Mouse (Mus musculus): ENCODE results near the gene Slfn8. TPM values are rescaled to one million over a fixed set of nuclear protein-coding genes. Genes with fewer than 3 reads are reported as not detected.
A peak's percentile ranks its signal among the peaks of the same experiment; 100 is the strongest.
"Not testable (repeated sequence)": the region's sequence is repeated elsewhere in the genome, so short reads cannot be mapped to it uniquely, and the experiment has no call there.

Slfn8 gene
- polyA plus RNA-seq, 1 experiment from 2014 or later: 1.0 TPM

- no peak overlapping the region for H3K27ac ChIP-seq (ENCODE audit: low read depth)
- no peak for TF ChIP-seq CTCF (IDR thresholded peaks at IDR 0.05; ENCODE audit: low read depth)
- TF ChIP-seq EP300 (IDR thresholded peaks at IDR 0.05; ENCODE audit: low read depth): no peak
- ATAC-seq (no peak), DNase-seq (no peak)
- H3K4me3 ChIP-seq (ENCODE audit: low read depth, low read length): no peak overlapping the region
- 81% methylated on average over 17 of the region's 17 CpGs for WGBS (ENCODE audit: insufficient replicate concordance)
- H3K4me1 ChIP-seq (ENCODE audit: insufficient read depth): no peaks in the 10 kb centered on the region
- H3K9ac ChIP-seq (replicated peaks): no peak overlapping the region
- 0 out of 2 replicates have a peak, but pooled peaks cover 3% of the 10 kb centered on the region for H3K36me3 ChIP-seq (replicated peaks; ENCODE audit: insufficient read depth, low read length)
- no peak overlapping the region for H3K4me2 ChIP-seq (ENCODE audit: low read depth, low read length)
- no peaks in the 10 kb centered on the region for H3K27me3 ChIP-seq (ENCODE audit: insufficient read depth, low read length)
- H3K9me3 ChIP-seq (ENCODE audit: low read length): no peaks in the 10 kb centered on the region
Observed at GRCm38 (mm10) chr11:82983193-82983592, 37.4 kb downstream of the Slfn8 start.

GRCm38 (mm10) chr11:82982409-82982808, 38.2 kb downstream of the Slfn8 start:
- H3K27ac ChIP-seq (ENCODE audit: low read depth); H3K4me2 ChIP-seq (ENCODE audit: low read depth, low read length); H3K9ac ChIP-seq (replicated peaks); ATAC-seq; H3K27me3 ChIP-seq (ENCODE audit: insufficient read depth, low read length); H3K4me1 ChIP-seq (ENCODE audit: insufficient read depth); DNase-seq; H3K9me3 ChIP-seq (ENCODE audit: low read length); H3K36me3 ChIP-seq (replicated peaks; ENCODE audit: insufficient read depth, low read length); H3K4me3 ChIP-seq (ENCODE audit: low read depth, low read length): not testable (repeated sequence)
- WGBS (ENCODE audit: insufficient replicate concordance): 87% methylated on average over 2 of the region's 2 CpGs

DNA sequence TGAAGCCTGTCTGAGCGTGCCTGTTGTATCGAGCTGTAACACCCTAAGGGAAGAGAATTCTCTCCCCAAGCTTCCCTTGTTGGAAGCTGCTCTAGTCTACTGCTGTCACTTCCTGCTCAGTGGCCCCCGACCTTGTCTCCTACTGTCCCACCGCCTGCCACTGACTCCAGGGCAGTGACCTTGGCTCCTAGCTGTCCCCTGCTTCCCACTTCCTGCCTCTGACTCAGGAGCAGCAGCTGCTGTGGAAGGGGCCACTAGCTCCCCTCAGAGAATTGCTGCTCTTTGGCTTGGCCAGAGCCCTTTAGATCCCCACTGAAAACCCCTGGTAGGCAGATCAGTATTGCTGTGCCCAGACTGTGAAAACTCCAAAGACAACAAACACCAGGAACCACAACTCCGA, 46.7 kb downstream of the Slfn8 start:
- Histone ChIP-seq H3K27ac (ENCODE audit: low read depth) (0 out of 2 replicates have a peak overlapping the region, but pooled peaks have one; percentile 12), H3K4me1 (ENCODE audit: insufficient read depth) (no peaks in the 10 kb centered on the region; the same call in 1 of the 2 replicates), H3K36me3 (replicated peaks; ENCODE audit: insufficient read depth, low read length) (no peaks in the 10 kb centered on the region), H3K27me3 (ENCODE audit: insufficient read depth, low read length) (no peaks in the 10 kb centered on the region), H3K4me2 (ENCODE audit: low read depth, low read length) (no peak overlapping the region), H3K9me3 (ENCODE audit: low read length) (no peaks in the 10 kb centered on the region), H3K9ac (replicated peaks) (no peak overlapping the region), H3K4me3 (ENCODE audit: low read depth, low read length) (no peak overlapping the region)
- TF ChIP-seq EP300 (IDR thresholded peaks at IDR 0.05; ENCODE audit: low read depth) (no peak), CTCF (IDR thresholded peaks at IDR 0.05; ENCODE audit: low read depth) (no peak)
- ATAC-seq (no peak), DNase-seq (no peak)
- 17% methylated on average over 5 of the region's 5 CpGs for WGBS (ENCODE audit: insufficient replicate concordance)

GRCm38 (mm10) chr11:82971590-82971974, 49.0 kb downstream of the Slfn8 start:
- 80% methylated on average over 11 of the region's 11 CpGs for WGBS (ENCODE audit: insufficient replicate concordance)
- no peaks in the 10 kb centered on the region; the same call in 1 of the 2 replicates for H3K4me1 ChIP-seq (ENCODE audit: insufficient read depth)
- no peaks in the 10 kb centered on the region for H3K9me3 ChIP-seq (ENCODE audit: low read length)
- no peak overlapping the region for H3K9ac ChIP-seq (replicated peaks)
- no peaks in the 10 kb centered on the region for H3K36me3 ChIP-seq (replicated peaks; ENCODE audit: insufficient read depth, low read length)
- H3K4me2 ChIP-seq (ENCODE audit: low read depth, low read length): no peak overlapping the region
- TF ChIP-seq CTCF (IDR thresholded peaks at IDR 0.05; ENCODE audit: low read depth) (no peak), EP300 (IDR thresholded peaks at IDR 0.05; ENCODE audit: low read depth) (no peak)
- no peaks in the 10 kb centered on the region for H3K27me3 ChIP-seq (ENCODE audit: insufficient read depth, low read length)
- no peak for ATAC-seq
- no peak for DNase-seq
- H3K4me3 ChIP-seq (ENCODE audit: low read depth, low read length): no peak overlapping the region
- H3K27ac ChIP-seq (ENCODE audit: low read depth): no peak overlapping the region

DNA sequence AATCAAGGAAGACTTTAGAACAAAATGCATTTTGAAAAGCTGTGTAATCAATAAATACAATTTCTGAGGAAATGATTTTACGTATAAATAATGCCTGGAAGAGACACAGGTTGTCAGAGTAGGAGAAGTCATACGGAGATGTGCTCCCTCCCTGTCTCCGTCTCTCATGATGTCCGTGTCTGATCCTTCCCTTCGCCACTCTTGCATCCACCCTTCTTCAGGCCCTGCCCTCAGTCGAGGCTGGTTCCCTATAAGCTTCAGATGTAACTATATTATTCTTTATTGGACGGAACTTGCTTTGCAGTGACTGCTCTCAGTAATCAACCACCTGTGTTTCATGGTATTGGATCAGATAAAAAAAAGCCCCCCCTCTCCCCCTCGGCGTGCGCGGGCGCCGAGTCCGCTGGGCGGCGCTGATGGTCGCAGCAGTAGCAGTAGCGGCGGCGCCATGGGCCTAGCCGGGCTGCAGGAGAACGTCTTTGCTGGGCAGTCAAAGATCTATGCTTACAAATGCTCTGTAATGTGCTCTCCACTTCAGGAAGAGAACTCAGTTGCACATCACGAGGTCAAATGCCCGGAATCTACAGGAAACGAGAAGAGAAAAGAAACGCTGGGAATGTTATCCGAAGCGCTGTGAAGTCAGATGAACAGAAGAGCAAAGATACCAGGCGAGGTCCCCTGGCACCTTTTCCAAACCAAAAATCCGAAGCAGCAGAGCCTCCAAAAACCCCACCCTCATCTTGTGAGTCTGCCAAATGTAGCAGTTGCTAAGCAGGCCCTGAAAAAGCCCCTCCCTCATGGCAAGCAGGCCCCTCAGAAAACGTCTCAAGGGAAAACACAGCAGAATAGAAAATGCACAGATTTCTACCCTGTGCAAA, 49.7 kb downstream of the Slfn8 start:
- TF ChIP-seq EP300 (IDR thresholded peaks at IDR 0.05; ENCODE audit: low read depth) (no peak), CTCF (IDR thresholded peaks at IDR 0.05; ENCODE audit: low read depth) (peak; percentile 61)
- Histone ChIP-seq H3K9me3 (ENCODE audit: low read length) (no peaks in the 10 kb centered on the region), H3K27me3 (ENCODE audit: insufficient read depth, low read length) (no peaks in the 10 kb centered on the region), H3K9ac (replicated peaks) (no peak overlapping the region), H3K27ac (ENCODE audit: low read depth) (no peak overlapping the region), H3K4me2 (ENCODE audit: low read depth, low read length) (peak overlapping the region; percentile 23; the same call in 1 of the 2 replicates), H3K4me3 (ENCODE audit: low read depth, low read length) (no peak overlapping the region), H3K4me1 (ENCODE audit: insufficient read depth) (no peaks in the 10 kb centered on the region; the same call in 1 of the 2 replicates), H3K36me3 (replicated peaks; ENCODE audit: insufficient read depth, low read length) (no peaks in the 10 kb centered on the region)
- DNase-seq: peak; percentile 43
- no peak for ATAC-seq
- WGBS (ENCODE audit: insufficient replicate concordance): 25% methylated on average over 31 of the region's 31 CpGs

DNA sequence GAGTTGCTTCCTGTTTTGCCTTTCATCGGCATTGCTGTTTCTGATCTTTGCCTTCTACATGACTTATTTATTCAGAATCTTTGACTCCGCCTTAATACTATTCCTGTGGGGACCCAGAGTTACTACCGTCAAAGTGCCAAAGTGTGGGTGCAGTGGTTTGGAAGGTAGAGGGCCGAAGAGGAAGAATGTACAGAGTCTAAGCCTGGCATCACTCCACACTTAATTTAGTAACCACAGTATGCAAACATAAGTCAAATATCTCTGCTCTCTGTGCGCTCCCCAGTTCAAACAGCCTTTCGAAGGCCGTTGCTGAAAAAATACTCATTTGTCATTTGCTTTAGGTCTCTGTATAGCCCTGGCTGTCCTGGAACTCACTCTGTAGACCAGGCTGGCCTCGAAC, 58.4 kb downstream of the Slfn8 start:
- no peak overlapping the region for H3K27ac ChIP-seq (ENCODE audit: low read depth)
- ATAC-seq: no peak
- H3K9ac ChIP-seq (replicated peaks): no peak overlapping the region
- DNase-seq: no peak
- no peak overlapping the region for H3K4me3 ChIP-seq (ENCODE audit: low read depth, low read length)
- 0 out of 2 replicates have a peak, but pooled peaks cover 2% of the 10 kb centered on the region for H3K27me3 ChIP-seq (ENCODE audit: insufficient read depth, low read length)
- no peaks in the 10 kb centered on the region for H3K4me1 ChIP-seq (ENCODE audit: insufficient read depth)
- no peaks in the 10 kb centered on the region for H3K36me3 ChIP-seq (replicated peaks; ENCODE audit: insufficient read depth, low read length)
- no peaks in the 10 kb centered on the region for H3K9me3 ChIP-seq (ENCODE audit: low read length)
- H3K4me2 ChIP-seq (ENCODE audit: low read depth, low read length): no peak overlapping the region
- no peak for TF ChIP-seq EP300 (IDR thresholded peaks at IDR 0.05; ENCODE audit: low read depth)
- no peak for TF ChIP-seq CTCF (IDR thresholded peaks at IDR 0.05; ENCODE audit: low read depth)
- WGBS (ENCODE audit: insufficient replicate concordance): 65% methylated on average over 8 of the region's 8 CpGs
